Mouse (Mus musculus): ENCODE results near the gene Rreb1. TPM values are rescaled to one million over a fixed set of nuclear protein-coding genes. Genes with fewer than 3 reads are reported as not detected.

Rreb1 gene
- polyA plus RNA-seq, 1 experiment from 2014 or later = 6.0 TPM

GRCm38 (mm10) chr13:37784226-37784625, 6.0 kb downstream of the Rreb1 start:
- no peak overlapping the region for H3K4me3 ChIP-seq
- peaks cover 24% of the 10 kb centered on the region for H3K27me3 ChIP-seq (replicated peaks; ENCODE audit: low read depth, poor library complexity, severe bottlenecking)
- no peaks in the 10 kb centered on the region for H3K9me3 ChIP-seq
- 87% methylated on average over 7 of the region's 7 CpGs for WGBS
- peaks cover 5% of the 10 kb centered on the region for H3K4me1 ChIP-seq
- DNase-seq (ENCODE audit: low spot score) = no peak
- H3K27ac ChIP-seq (replicated peaks) = no peak overlapping the region
- no peaks in the 10 kb centered on the region for H3K36me3 ChIP-seq (replicated peaks)

- Histone ChIP-seq H3K9me3 (no peaks in the 10 kb centered on the region), H3K4me1 (no peaks in the 10 kb centered on the region), H3K27ac (replicated peaks) (no peak overlapping the region), H3K36me3 (replicated peaks) (no peaks in the 10 kb centered on the region), H3K4me3 (no peak overlapping the region), H3K27me3 (replicated peaks; ENCODE audit: low read depth, poor library complexity, severe bottlenecking) (no peaks in the 10 kb centered on the region; the same call in 1 of the 2 replicates)
- DNase-seq (ENCODE audit: low spot score) = no peak
- 89% methylated on average over 11 of the region's 11 CpGs for WGBS
Observed at GRCm38 (mm10) chr13:37792739-37793336, 14.6 kb downstream of the Rreb1 start.

- no peaks in the 10 kb centered on the region for H3K9me3 ChIP-seq
- no peaks in the 10 kb centered on the region for H3K36me3 ChIP-seq (replicated peaks)
- H3K27me3 ChIP-seq (replicated peaks; ENCODE audit: low read depth, poor library complexity, severe bottlenecking) = peaks cover 9% of the 10 kb centered on the region
- DNase-seq (ENCODE audit: low spot score) = no peak
- peaks cover 9% of the 10 kb centered on the region for H3K4me1 ChIP-seq
- H3K4me3 ChIP-seq = no peak overlapping the region
- H3K27ac ChIP-seq (replicated peaks) = no peak overlapping the region
- WGBS = 94% methylated on average over 8 of the region's 8 CpGs
Observed at GRCm38 (mm10) chr13:37798811-37799210, 20.6 kb downstream of the Rreb1 start.

GRCm38 (mm10) chr13:37799413-37799812, 21.2 kb downstream of the Rreb1 start:
- no peak for DNase-seq (ENCODE audit: low spot score)
- Histone ChIP-seq H3K4me3 (no peak overlapping the region), H3K9me3 (no peaks in the 10 kb centered on the region), H3K36me3 (replicated peaks) (no peaks in the 10 kb centered on the region), H3K4me1 (peaks cover 9% of the 10 kb centered on the region), H3K27ac (replicated peaks) (no peak overlapping the region), H3K27me3 (replicated peaks; ENCODE audit: low read depth, poor library complexity, severe bottlenecking) (peaks cover 9% of the 10 kb centered on the region)
- WGBS = 85% methylated on average over 9 of the region's 9 CpGs

- H3K4me3 ChIP-seq = no peak overlapping the region
- peaks cover 9% of the 10 kb centered on the region for H3K27me3 ChIP-seq (replicated peaks; ENCODE audit: low read depth, poor library complexity, severe bottlenecking)
- peaks cover 9% of the 10 kb centered on the region for H3K4me1 ChIP-seq
- DNase-seq (ENCODE audit: low spot score) = no peak
- no peaks in the 10 kb centered on the region for H3K36me3 ChIP-seq (replicated peaks)
- no peak overlapping the region for H3K27ac ChIP-seq (replicated peaks)
- no peaks in the 10 kb centered on the region for H3K9me3 ChIP-seq
- 64% methylated on average over 11 of the region's 11 CpGs for WGBS
Observed at GRCm38 (mm10) chr13:37801101-37802075, 23.2 kb downstream of the Rreb1 start.

- no peak overlapping the region for H3K4me3 ChIP-seq
- peaks cover 9% of the 10 kb centered on the region for H3K27me3 ChIP-seq (replicated peaks; ENCODE audit: low read depth, poor library complexity, severe bottlenecking)
- no peaks in the 10 kb centered on the region for H3K9me3 ChIP-seq
- no peaks in the 10 kb centered on the region for H3K36me3 ChIP-seq (replicated peaks)
- DNase-seq (ENCODE audit: low spot score) = no peak
- H3K4me1 ChIP-seq = peaks cover 9% of the 10 kb centered on the region
- no peak overlapping the region for H3K27ac ChIP-seq (replicated peaks)
- WGBS = 24% methylated on average over 6 of the region's 6 CpGs
Observed at GRCm38 (mm10) chr13:37802246-37803003, 24.2 kb downstream of the Rreb1 start.

- peaks cover 9% of the 10 kb centered on the region for H3K4me1 ChIP-seq
- no peaks in the 10 kb centered on the region for H3K36me3 ChIP-seq (replicated peaks)
- DNase-seq (ENCODE audit: low spot score) = no peak
- H3K9me3 ChIP-seq = no peaks in the 10 kb centered on the region
- no peak overlapping the region for H3K4me3 ChIP-seq
- WGBS = 83% methylated on average over 5 of the region's 5 CpGs
- peaks cover 9% of the 10 kb centered on the region for H3K27me3 ChIP-seq (replicated peaks; ENCODE audit: low read depth, poor library complexity, severe bottlenecking)
- H3K27ac ChIP-seq (replicated peaks) = no peak overlapping the region
Observed at GRCm38 (mm10) chr13:37803244-37803643, 25.0 kb downstream of the Rreb1 start.

GRCm38 (mm10) chr13:37804023-37804422, 25.8 kb downstream of the Rreb1 start:
- no peaks in the 10 kb centered on the region for H3K36me3 ChIP-seq (replicated peaks)
- H3K4me1 ChIP-seq = peaks cover 9% of the 10 kb centered on the region
- 91% methylated on average over 5 of the region's 5 CpGs for WGBS
- no peak for DNase-seq (ENCODE audit: low spot score)
- no peak overlapping the region for H3K27ac ChIP-seq (replicated peaks)
- 0 out of 2 replicates have a peak, but pooled peaks cover 3% of the 10 kb centered on the region for H3K27me3 ChIP-seq (replicated peaks; ENCODE audit: low read depth, poor library complexity, severe bottlenecking)
- H3K9me3 ChIP-seq = no peaks in the 10 kb centered on the region
- H3K4me3 ChIP-seq = no peak overlapping the region

- Histone ChIP-seq H3K4me3 (no peak overlapping the region), H3K9me3 (no peaks in the 10 kb centered on the region), H3K4me1 (no peaks in the 10 kb centered on the region), H3K27ac (replicated peaks) (no peak overlapping the region), H3K36me3 (replicated peaks) (no peaks in the 10 kb centered on the region), H3K27me3 (replicated peaks; ENCODE audit: low read depth, poor library complexity, severe bottlenecking) (no peaks in the 10 kb centered on the region)
- no peak for DNase-seq (ENCODE audit: low spot score)
- WGBS = 77% methylated on average over 9 of the region's 9 CpGs
Observed at GRCm38 (mm10) chr13:37815001-37815400, 36.8 kb downstream of the Rreb1 start.

GRCm38 (mm10) chr13:37816736-37817135, 38.5 kb downstream of the Rreb1 start:
- Histone ChIP-seq H3K27ac (replicated peaks) (no peak overlapping the region), H3K4me1 (0 out of 2 replicates have a peak, but pooled peaks cover 3% of the 10 kb centered on the region), H3K9me3 (no peaks in the 10 kb centered on the region), H3K4me3 (no peak overlapping the region), H3K36me3 (replicated peaks) (no peaks in the 10 kb centered on the region), H3K27me3 (replicated peaks; ENCODE audit: low read depth, poor library complexity, severe bottlenecking) (0 out of 2 replicates have a peak, but pooled peaks cover 6% of the 10 kb centered on the region)
- 84% methylated on average over 5 of the region's 5 CpGs for WGBS
- no peak for DNase-seq (ENCODE audit: low spot score)

- no peak for DNase-seq (ENCODE audit: low spot score)
- H3K36me3 ChIP-seq (replicated peaks) = no peaks in the 10 kb centered on the region
- no peaks in the 10 kb centered on the region for H3K9me3 ChIP-seq
- WGBS = 48% methylated on average over 4 of the region's 4 CpGs
- H3K27me3 ChIP-seq (replicated peaks; ENCODE audit: low read depth, poor library complexity, severe bottlenecking) = peaks cover 24% of the 10 kb centered on the region
- peaks cover 15% of the 10 kb centered on the region for H3K4me1 ChIP-seq
- H3K4me3 ChIP-seq = no peak overlapping the region
- H3K27ac ChIP-seq (replicated peaks) = no peak overlapping the region
Observed at GRCm38 (mm10) chr13:37821413-37821812, 43.2 kb downstream of the Rreb1 start.

- no peak for DNase-seq (ENCODE audit: low spot score)
- Histone ChIP-seq H3K4me1 (peaks cover 37% of the 10 kb centered on the region), H3K36me3 (replicated peaks) (no peaks in the 10 kb centered on the region), H3K27me3 (replicated peaks; ENCODE audit: low read depth, poor library complexity, severe bottlenecking) (peaks cover 37% of the 10 kb centered on the region), H3K9me3 (no peaks in the 10 kb centered on the region), H3K4me3 (no peak overlapping the region), H3K27ac (replicated peaks) (no peak overlapping the region)
- 38% methylated on average over 4 of the region's 4 CpGs for WGBS
Observed at GRCm38 (mm10) chr13:37824331-37824920, 46.2 kb downstream of the Rreb1 start.

All from embryonic facial prominence, embryonic 10.5 days (tissue).